In genomic region chr13:31254744-31255143, GRCm38 (mm10) we compare ENCODE assay signal across 30 mouse cellular contexts.
"Had no signal": no experiment of that assay in that cellular context is flagged by ENCODE, and none has a peak within 500 bp of the region (broad histone marks: within the 10 kb centered on the region; RNA-seq: fewer than 3 reads in every experiment).

No protein-coding gene starts in this region.

- H3K4me2 ChIP-seq: limb, embryonic 12.5 days; limb, embryonic 13.5 days; limb, embryonic 15.5 days; liver, embryonic 11.5 days; liver, embryonic 12.5 days; liver, embryonic 13.5 days; liver, embryonic 15.5 days; lung, embryonic 14.5 days; lung, embryonic 15.5 days; midbrain, embryonic 11.5 days; midbrain, embryonic 12.5 days; midbrain, embryonic 13.5 days; midbrain, embryonic 15.5 days; neural tube, embryonic 12.5 days had no signal

- H3K4me1 ChIP-seq: limb, embryonic 10.5 days; limb, embryonic 12.5 days; limb, embryonic 13.5 days; limb, embryonic 15.5 days; liver, embryonic 12.5 days; liver, embryonic 13.5 days; liver, embryonic 15.5 days; megakaryocyte, embryonic 14.5 days; midbrain, embryonic 10.5 days; midbrain, embryonic 12.5 days; midbrain, embryonic 13.5 days; midbrain, embryonic 15.5 days; neural tube, embryonic 12.5 days had no signal

- DNase-seq: left cerebral cortex, postnatal 4 days; liver; liver, embryonic 13.5 days; liver, postnatal 0 days; lung, adult 18-20 months; lung, adult 2 months; lung, postnatal 10 days; lung, postnatal 36 days; midbrain, embryonic 14.5 days had no signal

- H3K9me3 ChIP-seq: limb, embryonic 10.5 days; limb, embryonic 12.5 days; limb, embryonic 13.5 days; limb, embryonic 15.5 days; liver, embryonic 12.5 days; liver, embryonic 13.5 days; liver, embryonic 15.5 days; lung, embryonic 15.5 days; midbrain, embryonic 10.5 days; midbrain, embryonic 12.5 days; midbrain, embryonic 13.5 days; midbrain, embryonic 15.5 days; neural tube, embryonic 12.5 days had no signal

- H3K36me3 ChIP-seq: limb, embryonic 10.5 days; limb, embryonic 12.5 days; limb, embryonic 13.5 days; limb, embryonic 15.5 days; liver, embryonic 12.5 days; liver, embryonic 13.5 days; liver, embryonic 15.5 days; lung, embryonic 15.5 days; midbrain, embryonic 10.5 days; midbrain, embryonic 12.5 days; midbrain, embryonic 13.5 days; midbrain, embryonic 15.5 days; neural tube, embryonic 12.5 days had no signal

- H3K4me3 ChIP-seq: limb, embryonic 10.5 days; limb, embryonic 12.5 days; limb, embryonic 13.5 days; limb, embryonic 15.5 days; liver, embryonic 12.5 days; liver, embryonic 13.5 days; liver, embryonic 15.5 days; lung, embryonic 15.5 days; megakaryocyte, embryonic 14.5 days; midbrain, embryonic 10.5 days; midbrain, embryonic 12.5 days; midbrain, embryonic 13.5 days; midbrain, embryonic 15.5 days; myocyte; neural tube, embryonic 12.5 days had no signal

- H3K27ac ChIP-seq: limb, embryonic 10.5 days; limb, embryonic 12.5 days; limb, embryonic 13.5 days; limb, embryonic 15.5 days; liver, embryonic 12.5 days; liver, embryonic 13.5 days; liver, embryonic 14.5 days; liver, embryonic 15.5 days; lung, embryonic 15.5 days; macrophage; midbrain, embryonic 10.5 days; midbrain, embryonic 12.5 days; midbrain, embryonic 13.5 days; midbrain, embryonic 15.5 days; neural tube, embryonic 12.5 days had no signal

- H3K9ac ChIP-seq: limb, embryonic 12.5 days; limb, embryonic 13.5 days; limb, embryonic 15.5 days; liver, embryonic 12.5 days; liver, embryonic 13.5 days; liver, embryonic 14.5 days; liver, embryonic 15.5 days; liver, postnatal 0 days; lung, embryonic 14.5 days; lung, embryonic 15.5 days; midbrain, embryonic 12.5 days; midbrain, embryonic 13.5 days; midbrain, embryonic 15.5 days; neural tube, embryonic 12.5 days had no signal

- ATAC-seq: liver, embryonic 12.5 days; liver, postnatal 0 days; lung, postnatal 0 days; midbrain, embryonic 13.5 days; midbrain, embryonic 15.5 days; midbrain, embryonic 16.5 days had no signal

- H3K27me3 ChIP-seq: limb, embryonic 12.5 days; limb, embryonic 13.5 days; limb, embryonic 15.5 days; liver, embryonic 12.5 days; liver, embryonic 13.5 days; liver, embryonic 15.5 days; lung, embryonic 15.5 days; megakaryocyte, embryonic 14.5 days; midbrain, embryonic 12.5 days; midbrain, embryonic 13.5 days; midbrain, embryonic 15.5 days; neural tube, embryonic 12.5 days had no signal
